Mouse (Mus musculus) embryonic fibroblast, embryonic 13.5 days (primary cell): ENCODE results near the gene Osbpl6.

Experiments
- CTCF ChIP-seq: IDR thresholded peaks from 2 replicates; pipeline ENCODE4 v1.5.1; 2011; ENCODE audit warnings: mild to moderate bottlenecking, control low read depth, low read length, moderate library complexity, borderline replicate concordance; ENCODE audit not compliant: insufficient read depth
- POLR2A ChIP-seq: IDR thresholded peaks from 2 replicates; pipeline ENCODE4 v1.6.1; 2011; ENCODE audit warnings: low read depth, mild to moderate bottlenecking, control low read depth, low read length, moderate library complexity

DNA sequence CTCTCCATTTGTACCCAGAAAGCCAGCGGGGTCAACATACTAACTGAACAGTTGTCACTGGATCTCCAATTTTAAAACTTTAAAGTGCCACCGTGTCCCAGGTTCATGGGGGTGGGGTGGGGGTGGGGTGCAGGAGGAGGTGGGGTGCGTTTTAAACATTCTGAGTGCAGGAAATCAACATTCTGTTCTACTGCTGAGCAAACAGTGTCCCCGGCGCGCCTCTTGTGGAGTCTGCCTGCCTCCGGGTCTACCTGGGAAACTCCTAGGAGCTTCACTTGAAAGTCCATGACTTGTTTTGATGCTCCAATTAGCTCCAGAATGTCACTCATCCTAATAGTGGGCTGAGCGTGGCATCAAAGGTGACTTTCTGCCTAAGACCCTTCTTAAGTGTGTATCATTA is 139.2 kb downstream of the Osbpl6 start:
- TF ChIP-seq POLR2A (no peak), CTCF (no peak)
